Mouse (Mus musculus): ENCODE data around the gene Rpap3.

The Rpap3 gene

DNA sequence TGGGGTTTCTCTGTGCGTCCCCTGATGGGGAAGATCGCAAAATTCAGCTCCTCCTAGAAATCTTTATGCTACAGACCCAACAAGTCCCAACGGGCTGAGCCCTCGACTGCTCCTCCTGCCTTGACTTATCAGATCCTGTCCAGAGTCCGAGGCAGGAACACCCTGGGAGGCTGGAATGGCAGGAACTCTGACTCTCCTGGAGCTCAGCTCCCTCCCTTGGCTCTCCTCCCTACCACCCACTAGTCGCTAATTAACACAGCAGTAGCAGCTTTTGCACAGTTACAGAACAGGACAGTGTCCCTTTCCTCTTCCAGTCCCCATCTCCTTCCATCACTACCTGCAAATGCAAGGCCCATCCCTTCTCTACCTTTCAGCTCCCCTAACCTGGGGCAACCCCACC is 24.7 kb upstream of the Rpap3 start:
- DNase-seq: no peak

DNA sequence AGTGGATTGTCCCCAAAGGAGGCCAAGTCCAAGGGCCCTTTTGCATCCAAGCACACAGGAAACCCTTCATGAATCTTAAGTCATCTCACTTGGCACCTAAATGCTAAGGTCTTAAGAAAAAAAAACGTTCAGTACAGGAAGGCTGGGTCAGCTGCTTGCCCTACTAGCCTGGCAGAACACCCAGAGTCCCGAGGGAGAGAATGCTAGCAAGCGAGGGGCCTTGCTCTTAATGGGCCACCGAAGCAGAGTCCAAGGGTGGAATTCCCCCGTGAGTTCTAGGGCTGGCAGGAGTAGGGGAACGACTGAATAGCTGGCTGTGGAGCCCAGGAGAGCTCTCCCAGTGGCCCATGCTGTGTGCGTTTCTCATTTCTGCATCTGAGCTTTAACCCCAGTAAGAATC is 23.2 kb upstream of the Rpap3 start:
- DNase-seq: no peak

GRCm38 (mm10) chr15:97728394-97728793 is 22.8 kb upstream of the Rpap3 start:
- DNase-seq: no peak

DNA sequence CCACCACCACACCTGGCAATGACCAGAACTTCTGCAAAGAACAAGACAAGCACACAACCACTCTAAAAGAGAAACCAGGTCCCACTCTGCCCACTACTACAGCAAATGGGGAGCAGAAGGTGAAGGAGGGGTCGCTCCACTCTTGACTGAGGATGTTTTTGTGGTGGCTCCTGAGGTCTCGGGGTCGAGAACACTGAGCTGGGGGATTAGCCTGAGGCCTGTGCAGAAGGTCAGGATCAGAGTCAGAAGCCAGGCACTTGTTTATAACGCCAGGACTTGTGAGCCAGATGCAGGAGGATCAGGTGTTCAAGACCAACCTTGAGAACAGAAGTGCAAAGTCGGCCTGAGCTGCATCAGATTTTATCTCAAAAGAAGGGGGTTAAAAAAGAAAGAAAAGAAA is 21.9 kb upstream of the Rpap3 start:
- no peak for DNase-seq

DNA sequence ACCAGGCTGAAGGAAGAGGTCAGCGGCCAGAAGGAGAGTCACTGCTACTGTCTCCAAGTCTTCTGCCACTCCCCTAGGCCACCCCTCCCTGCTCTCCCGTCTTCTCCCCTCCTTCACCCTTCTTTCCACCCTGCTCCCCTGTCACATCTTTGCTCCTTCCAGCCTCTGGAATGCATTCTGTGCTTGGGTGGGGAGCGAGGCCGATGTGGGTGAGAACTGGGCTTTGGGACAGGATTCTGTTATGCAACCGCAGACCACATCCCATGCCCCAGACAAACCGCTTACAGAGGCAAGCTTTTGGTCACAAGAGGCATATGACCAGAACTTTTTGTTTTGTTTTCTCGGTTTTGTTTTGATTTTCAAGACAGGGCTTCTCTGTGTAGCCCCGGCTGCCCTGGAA is 21.4 kb upstream of the Rpap3 start:
- no peak for DNase-seq

DNA sequence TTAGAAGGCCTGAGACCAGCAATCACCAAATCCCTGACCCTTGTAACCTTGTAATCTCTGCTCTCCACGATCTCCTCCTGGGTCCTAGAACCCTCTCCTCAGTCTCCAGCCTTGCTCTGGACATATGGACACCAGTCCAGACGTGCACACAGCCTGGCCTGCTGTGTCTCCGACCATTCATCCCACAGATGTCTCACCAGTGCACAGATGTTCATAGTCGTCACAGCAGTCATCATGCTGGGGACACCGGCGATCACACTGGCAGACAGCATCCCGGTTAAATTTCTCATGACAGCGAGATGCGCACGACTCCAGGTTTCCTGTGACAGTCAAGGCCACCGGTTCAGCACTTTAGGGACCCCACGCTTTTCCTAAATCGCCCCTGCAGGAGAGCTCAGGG is 20.7 kb upstream of the Rpap3 start:
- no peak for DNase-seq

DNA sequence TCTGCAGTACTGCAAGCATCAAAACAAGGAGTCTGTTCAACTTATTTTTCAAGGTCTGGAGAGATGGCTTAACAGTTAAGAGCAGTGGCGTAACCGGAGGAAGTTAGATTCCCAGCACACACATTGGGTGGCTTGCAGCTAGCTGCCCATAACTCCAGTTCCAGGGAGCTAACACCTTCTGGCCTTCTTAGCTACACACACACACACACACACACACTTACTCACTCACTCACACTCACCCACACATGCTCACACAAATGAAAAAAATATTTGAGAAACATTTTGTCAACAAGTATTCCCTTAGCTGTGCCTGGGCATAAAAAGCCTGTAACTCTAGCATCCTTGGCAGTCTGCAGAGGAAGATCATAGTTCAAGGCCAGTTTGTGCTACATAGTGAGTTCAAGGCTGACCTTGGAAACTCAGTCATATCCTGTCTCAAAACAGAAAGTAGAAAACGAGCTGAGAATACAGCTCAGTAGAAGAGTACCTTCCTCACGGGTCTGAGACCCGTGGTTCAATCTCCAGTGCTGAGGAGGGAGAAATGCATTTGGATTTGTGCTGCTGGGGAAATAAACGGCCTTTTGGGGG is 19.7 kb upstream of the Rpap3 start:
- DNase-seq: no peak

DNA sequence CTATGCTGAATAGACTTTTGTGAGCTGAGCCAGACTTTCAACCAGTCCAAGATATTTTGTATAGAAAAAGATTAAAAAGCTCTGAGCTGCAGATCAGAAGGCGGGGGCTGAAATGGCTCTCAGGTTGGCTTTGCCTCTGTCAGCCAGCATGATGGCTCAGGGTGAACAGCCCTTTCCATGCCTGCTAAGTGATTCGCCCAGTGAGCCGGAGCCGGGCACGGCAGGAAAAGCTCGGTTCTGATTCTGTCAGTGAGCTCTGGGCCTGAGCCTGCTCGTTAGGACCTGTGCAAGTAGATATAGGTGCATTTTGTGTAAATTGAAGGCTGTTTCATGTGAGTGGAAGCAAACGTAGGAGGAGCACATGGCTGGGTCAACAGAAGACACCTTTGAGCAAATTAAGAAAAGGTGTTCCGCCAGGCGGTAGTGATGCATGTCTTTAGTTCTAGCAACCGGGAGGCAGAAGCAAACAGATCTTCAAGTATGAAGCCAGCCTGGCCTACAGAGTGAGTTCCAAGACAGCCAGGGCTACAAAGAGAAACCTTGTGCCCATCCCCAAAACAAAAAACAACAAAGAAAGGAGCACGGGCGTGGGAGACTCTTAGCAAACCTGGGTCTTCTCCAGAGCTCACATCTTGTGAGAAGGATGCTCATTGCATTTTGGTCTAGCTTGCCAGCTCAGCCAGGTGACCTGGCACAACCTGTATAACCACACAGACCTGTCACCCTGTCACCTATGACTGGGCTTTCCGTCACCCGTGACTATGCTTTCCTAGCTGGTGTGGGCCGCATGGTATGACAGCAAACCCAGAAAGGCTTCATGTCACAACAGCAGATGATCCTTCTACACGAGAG is 18.9 kb upstream of the Rpap3 start:
- no peak for DNase-seq

DNA sequence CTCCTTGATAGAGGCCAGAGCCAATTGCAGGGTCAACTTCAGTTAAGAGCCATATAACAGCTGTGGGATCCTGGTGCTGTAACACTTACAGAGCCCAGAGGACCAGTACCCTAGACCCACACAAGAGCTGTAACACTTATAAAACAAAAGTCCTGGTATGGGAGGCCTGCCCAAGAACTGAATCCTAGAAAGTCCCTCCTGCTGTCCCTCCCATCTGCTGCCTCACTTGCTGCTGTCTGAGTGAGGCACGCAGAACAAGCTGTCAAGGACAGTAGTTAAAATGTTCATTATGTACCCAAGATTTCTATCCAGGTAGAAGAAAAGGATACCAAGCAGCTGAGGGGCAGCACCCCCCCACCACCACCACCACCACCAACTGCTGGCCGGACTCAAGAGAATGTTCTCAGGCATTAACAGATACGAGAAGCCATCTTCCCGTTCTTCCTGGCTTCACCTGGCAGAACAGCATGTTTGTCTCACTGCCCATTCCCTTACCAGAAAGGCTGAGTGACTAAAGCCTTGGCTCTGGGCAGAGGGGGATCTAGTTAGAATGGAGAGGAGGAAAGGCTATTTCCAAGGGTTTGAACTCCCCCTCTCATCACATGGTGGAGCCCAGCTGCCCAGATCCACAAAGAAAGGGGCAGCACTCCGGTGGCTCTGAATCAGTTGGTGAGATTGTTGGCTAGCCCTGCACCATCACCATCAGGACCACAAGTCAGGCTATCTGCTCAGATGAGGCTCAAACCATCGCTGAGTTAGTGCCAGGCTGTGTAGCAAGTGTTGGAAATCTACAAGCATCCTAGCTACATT is 18.1 kb upstream of the Rpap3 start:
- no peak for DNase-seq

DNA sequence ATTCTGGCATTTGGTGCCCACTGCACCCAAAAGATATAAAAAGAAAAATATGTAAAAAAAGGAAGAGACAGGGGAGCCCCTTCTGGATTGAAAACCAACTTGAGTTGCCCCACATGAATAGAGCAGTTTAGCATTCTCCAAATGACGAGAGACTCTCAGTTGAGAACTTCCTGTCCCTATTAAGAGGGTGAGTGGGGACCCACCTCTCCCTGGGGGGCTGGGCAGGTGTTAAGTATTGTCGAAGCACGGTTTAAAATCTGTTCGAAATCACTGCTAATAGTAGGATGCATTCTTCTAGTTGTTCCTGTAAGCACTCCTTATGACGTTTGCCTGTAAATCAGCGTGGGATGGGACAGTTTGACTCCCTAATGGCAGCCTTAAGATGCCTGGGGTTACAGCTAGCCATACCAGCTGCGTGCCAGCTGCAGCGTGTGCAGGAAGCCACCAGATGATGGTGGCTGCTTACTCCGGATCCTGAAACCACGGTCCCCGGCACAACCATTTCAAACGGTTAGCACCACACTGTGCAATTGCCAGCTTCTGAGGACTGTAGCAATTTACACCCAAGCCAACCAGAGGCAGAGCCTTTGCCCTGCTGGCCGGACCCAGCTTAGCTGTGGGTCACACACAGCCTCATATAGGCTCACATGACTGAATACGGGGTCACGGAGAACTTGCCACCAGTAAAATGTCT is 15.5 kb upstream of the Rpap3 start:
- peak; percentile 42 for DNase-seq

DNA sequence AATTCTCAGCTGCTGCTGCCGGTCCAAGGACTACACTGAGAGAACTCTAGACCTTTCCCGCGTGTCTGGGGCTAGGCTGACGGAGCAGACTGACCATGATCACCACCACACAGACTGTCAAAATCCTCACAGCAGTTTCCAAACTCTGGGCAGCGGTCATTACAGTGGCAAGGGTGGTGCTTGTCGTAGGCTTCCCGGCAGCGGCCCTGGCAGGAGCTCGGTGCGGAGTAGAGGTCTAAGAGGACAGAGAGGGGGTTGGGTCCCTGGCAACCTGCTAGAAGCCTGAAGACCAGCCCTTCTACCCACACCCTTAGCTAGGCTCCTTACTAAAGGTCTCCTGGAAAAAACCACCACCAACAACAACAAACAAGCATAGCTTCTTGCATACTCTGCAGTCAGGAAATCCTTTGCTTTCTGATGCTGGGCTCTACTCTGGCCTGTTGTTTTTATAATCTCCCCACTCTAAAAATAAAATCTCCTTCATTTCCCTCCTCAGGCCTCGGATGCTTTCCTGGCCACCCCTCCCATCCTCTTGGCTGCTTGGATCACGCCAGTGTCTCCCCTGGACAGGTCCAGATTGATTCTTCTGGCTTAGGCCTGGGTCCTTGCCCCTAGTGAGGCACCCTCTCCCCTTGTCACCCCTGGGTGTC is 14.5 kb upstream of the Rpap3 start:
- DNase-seq: no peak

- no peak for DNase-seq
Measured at GRCm38 (mm10) chr15:97719494-97719893, 13.9 kb upstream of the Rpap3 start.

GRCm38 (mm10) chr15:97718535-97719155 is 13.0 kb upstream of the Rpap3 start:
- DNase-seq: no peak

- peak; percentile 79 to 84 for DNase-seq
Measured at GRCm38 (mm10) chr15:97717861-97718534, 12.4 kb upstream of the Rpap3 start.

DNA sequence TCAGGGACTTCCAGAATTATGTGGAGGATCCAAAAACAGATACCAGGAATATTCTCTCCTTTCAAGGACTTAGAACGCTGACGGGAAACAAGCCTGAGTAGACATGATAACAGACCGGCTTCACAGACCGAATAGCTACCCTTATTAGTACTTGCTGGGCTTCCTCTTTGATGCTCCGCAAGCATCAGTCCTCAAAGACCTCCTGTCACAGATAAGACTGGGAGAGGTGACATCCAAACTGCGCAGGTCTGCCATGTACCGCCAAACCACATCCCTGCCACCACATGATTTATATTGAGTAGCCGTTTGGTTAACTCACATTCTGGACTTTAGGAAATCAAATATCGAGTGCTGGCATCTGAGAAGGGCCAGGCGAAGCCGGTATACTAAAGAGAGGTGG is 11.2 kb upstream of the Rpap3 start:
- no peak for DNase-seq

GRCm38 (mm10) chr15:97715734-97716133 is 10.1 kb upstream of the Rpap3 start:
- DNase-seq: no peak

DNA sequence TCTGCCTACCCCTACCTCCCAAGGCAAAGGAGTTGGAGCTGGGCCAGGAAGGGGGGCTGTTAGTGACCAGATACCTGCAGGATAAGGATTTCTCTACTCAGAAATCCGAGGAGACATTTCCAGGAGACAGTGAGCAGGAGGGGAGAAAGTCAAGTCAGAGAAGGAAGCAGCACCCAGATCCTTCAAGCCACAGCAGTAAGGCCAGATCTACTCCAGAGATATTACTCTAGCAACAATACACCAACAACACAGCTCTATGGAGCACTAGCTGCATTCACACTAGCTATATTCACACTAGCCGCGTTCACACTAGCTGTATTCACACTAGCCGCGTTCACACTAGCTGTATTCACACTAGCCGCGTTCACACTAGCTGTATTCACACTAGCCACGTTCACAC is 9.5 kb upstream of the Rpap3 start:
- DNase-seq: no peak

DNA sequence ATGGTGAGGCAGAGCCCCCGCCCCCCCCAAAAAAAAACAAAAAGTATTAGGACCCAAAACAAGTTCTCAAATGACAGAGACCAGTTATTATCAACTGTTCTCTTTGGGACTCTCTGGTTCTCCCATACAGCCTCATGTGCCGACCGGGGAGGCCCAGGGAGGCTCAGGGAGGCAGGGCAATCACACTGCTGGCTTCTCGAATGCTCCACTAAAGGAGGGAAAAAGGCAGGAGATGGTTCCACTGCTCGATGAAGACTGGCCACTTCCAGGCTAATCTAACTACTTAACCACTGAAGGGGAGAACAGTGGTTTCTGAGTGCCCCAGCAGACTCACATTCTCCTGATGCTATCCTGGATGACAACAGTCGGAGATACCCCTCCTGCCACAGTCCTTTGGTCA is 6.9 kb upstream of the Rpap3 start:
- DNase-seq: no peak

DNA sequence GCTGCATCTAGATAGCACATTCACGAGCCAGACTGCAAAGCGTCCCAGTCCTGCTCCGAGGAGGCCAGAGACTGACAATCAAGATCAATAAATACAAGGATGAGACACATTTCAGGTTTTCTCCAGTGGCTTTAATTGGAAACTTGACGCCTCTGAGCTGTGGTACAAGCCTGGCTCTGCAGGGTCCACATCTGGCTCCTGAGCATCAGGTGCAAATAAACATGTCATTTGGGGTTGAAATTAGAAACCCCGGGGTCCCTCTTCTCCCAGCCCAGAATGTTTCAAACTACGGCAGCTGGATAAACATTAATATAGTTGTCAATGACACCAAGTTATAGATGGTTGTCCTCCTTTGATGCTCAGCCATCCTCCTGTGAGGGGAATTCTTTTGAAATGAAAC is 5.3 kb upstream of the Rpap3 start:
- DNase-seq: no peak

DNA sequence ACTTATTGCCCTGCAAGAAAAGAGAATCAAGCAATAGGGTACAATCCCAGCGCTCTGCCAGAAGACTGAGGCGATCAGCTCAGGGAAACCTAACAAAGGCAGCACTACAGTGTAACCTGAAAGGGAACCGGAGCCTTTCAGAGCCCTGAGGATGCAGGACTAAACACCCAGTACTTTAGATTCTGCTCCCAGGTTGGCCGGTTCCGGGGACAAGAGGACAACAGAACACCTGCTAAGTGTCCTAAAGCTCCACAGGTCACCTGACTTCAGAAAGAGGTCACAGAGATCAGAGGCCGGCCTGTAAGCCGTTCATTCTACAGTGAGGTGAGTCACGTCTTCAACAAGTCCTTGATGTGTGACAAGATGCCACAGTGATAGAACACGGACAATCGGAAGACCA is 9.0 kb downstream of the Rpap3 start:
- no peak for DNase-seq

GRCm38 (mm10) chr15:97693411-97693810 is 12.2 kb downstream of the Rpap3 start:
- DNase-seq: no peak

DNA sequence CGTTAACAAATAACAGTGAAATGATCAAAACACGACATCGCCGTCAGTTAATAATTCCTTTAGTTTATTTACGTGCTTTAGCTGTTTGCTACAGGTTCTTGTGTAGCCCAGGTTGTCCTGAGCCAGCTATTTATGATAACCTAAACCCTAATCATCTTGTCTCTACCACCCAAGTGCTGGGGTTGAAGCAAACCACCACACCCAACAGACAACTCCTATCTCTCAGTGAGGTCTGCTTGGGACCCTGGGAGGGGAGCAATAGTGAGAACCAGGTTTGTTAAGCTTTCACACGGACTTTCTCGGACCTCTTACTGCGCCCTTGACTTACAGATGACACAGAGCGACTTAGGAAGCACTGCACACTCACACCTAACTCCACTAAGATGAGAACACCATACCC is 21.5 kb downstream of the Rpap3 start:
- DNase-seq: no peak

Measured in B cell, adult 2 months (primary cell).